Mouse (Mus musculus) kidney, embryonic 16.5 days (tissue): ENCODE measurements around the gene Ephb1. TPM values are rescaled to one million over a fixed set of nuclear protein-coding genes. Genes with fewer than 3 reads are reported as not detected.
A peak's percentile ranks its signal among the peaks of the same experiment; 100 is the strongest.

Source experiments
- ATAC-seq: fragments of 200-750 bp; cut with Nextera tagmentation; 2 replicates; pipeline ENCODE4 v1.8.0; 2017; ENCODE audit warnings: moderate TSS enrichment; ENCODE audit not compliant: low FRiP score, low TSS enrichment
- H3K27ac ChIP-seq: fragments of 300-500 bp; sonication (generic); 2 replicates; pipeline ENCODE4 v1.5.1; 2014; ENCODE audit warnings: low read length
- H3K27me3 ChIP-seq: fragments of 300-500 bp; sonication (generic); 2 replicates; pipeline ENCODE4 v1.6.1; 2014; ENCODE audit warnings: low read length, control low read depth, mixed read lengths; ENCODE audit not compliant: insufficient read depth
- H3K36me3 ChIP-seq: fragments of 300-500 bp; sonication (generic); 2 replicates; pipeline ENCODE4 v1.6.1; 2014; ENCODE audit warnings: low read length, control low read depth, mixed read lengths; ENCODE audit not compliant: insufficient read depth
- H3K4me1 ChIP-seq: fragments of 300-500 bp; sonication (generic); 2 replicates; pipeline ENCODE4 v1.6.1; 2014; ENCODE audit warnings: low read length, control low read depth, mixed read lengths; ENCODE audit not compliant: insufficient read depth
- H3K4me2 ChIP-seq: fragments of 300-500 bp; sonication (generic); replicated peaks from 2 replicates; pipeline ENCODE4 v1.6.1; 2014; ENCODE audit warnings: low read depth, low read length
- H3K4me3 ChIP-seq: fragments of 300-500 bp; sonication (generic); 2 replicates; pipeline ENCODE4 v1.5.1; 2014; ENCODE audit warnings: mild to moderate bottlenecking, low read length
- H3K9ac ChIP-seq: fragments of 300-500 bp; sonication (generic); replicated peaks from 2 replicates; pipeline ENCODE4 v1.6.1; 2014; ENCODE audit warnings: low read length
- H3K9me3 ChIP-seq: fragments of 300-500 bp; sonication (generic); 2 replicates; pipeline ENCODE4 v1.6.1; 2016; ENCODE audit warnings: low read length, control low read depth
- WGBS: fragments of 180-500 bp; shearing (Covaris S2); extraction: QIAGEN DNeasy Blood & Tissue Kit; methylation state at CpG from one replicate; pipeline ENCODE4 v1.1.7; 2014; 5-methylcytosine and 5-hydroxymethylcytosine counted together
- polyA plus RNA-seq: library from polyadenylated mRNA; unstranded; fragments of >200 nt; fragmentation: Nextera tagmentation; extraction: Ambion mirVana; gene quantifications from 2 replicates; pipeline ENCODE4 v1.2.1, GENCODE M21; 2015

Gene Ephb1
- polyA plus RNA-seq, 1 experiment from 2014 or later, result 4.1 TPM

- Histone ChIP-seq H3K9ac (no peak overlapping the region), H3K4me2 (no peak overlapping the region), H3K27ac (no peak overlapping the region), H3K4me1 (no peaks in the 10 kb centered on the region), H3K27me3 (no peaks in the 10 kb centered on the region), H3K9me3 (no peaks in the 10 kb centered on the region), H3K4me3 (no peak overlapping the region), H3K36me3 (no peaks in the 10 kb centered on the region)
- WGBS, result 58% methylated on average over 3 of the region's 3 CpGs
- ATAC-seq, result no peak
Measured at GRCm38 (mm10) chr9:102107978-102108377, 246.5 kb downstream of the Ephb1 start.

- H3K4me1 ChIP-seq, result no peaks in the 10 kb centered on the region
- H3K27me3 ChIP-seq, result no peaks in the 10 kb centered on the region
- no peaks in the 10 kb centered on the region for H3K9me3 ChIP-seq
- H3K27ac ChIP-seq, result no peak overlapping the region
- no peak for ATAC-seq
- H3K4me3 ChIP-seq, result no peak overlapping the region
- 46% methylated on average over 2 of the region's 2 CpGs for WGBS
- H3K4me2 ChIP-seq, result no peak overlapping the region
- H3K36me3 ChIP-seq, result no peaks in the 10 kb centered on the region
- no peak overlapping the region for H3K9ac ChIP-seq
Measured at GRCm38 (mm10) chr9:102107213-102107612, 247.3 kb downstream of the Ephb1 start.

GRCm38 (mm10) chr9:102096825-102097224, 257.7 kb downstream of the Ephb1 start:
- 48% methylated on average over 7 of the region's 7 CpGs for WGBS
- Histone ChIP-seq H3K27ac (no peak overlapping the region), H3K4me1 (no peaks in the 10 kb centered on the region), H3K4me2 (no peak overlapping the region), H3K9me3 (no peaks in the 10 kb centered on the region), H3K9ac (no peak overlapping the region), H3K36me3 (no peaks in the 10 kb centered on the region), H3K4me3 (no peak overlapping the region), H3K27me3 (no peaks in the 10 kb centered on the region)
- no peak for ATAC-seq

DNA sequence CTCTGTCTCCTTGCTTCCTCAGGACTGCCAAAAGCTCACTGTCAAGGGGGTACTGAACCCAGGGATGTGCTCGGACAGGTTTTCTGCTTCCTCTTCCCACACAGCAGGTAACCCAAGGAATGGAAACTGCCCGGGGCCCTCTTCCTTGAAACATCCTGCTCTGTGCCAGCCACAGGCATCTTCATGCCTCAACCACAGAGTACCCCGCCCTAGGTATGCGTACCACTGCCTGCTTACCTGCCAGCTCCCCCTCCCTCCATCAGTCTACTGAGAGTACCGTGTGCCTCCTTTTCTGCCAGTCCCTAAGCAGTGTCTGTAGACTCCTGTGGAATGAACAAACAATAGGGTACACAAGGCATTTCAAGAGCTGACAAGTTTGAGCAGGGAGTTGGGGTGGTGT, 265.9 kb downstream of the Ephb1 start:
- no peak for ATAC-seq

DNA sequence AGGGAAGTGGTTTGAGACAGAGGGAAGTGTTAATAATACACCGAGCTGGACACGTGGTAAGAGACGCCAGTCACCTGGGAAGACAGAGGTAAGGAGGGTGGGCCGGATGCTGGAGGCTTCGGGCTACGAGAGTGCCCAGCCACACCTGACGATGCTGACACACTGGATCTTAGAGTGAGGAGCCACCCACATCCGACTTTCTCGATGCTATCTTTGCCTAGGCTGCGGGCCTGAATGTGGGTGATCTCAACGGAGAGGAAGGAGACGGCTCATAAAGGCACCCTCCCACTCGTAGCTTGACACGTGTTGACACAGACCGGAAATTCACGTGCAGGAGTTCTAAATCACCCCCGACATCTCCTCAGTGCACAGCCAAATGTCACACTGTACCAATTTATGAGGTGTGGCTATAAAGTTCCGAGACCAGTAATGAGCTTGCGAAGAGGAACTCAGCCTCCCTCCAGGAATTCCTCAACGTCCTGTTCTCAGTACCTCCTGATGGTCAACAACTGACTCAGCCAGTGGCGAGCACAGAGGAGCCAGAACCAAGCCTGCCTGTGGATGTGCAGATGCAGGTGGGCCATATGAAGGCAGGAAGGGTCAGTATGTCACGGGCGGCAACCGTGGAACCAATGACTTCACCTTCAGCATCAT, 268.3 kb downstream of the Ephb1 start:
- Histone ChIP-seq H3K4me1 (peaks cover 11% of the 10 kb centered on the region), H3K9ac (no peak overlapping the region), H3K9me3 (no peaks in the 10 kb centered on the region), H3K27ac (no peak overlapping the region), H3K4me3 (no peak overlapping the region), H3K4me2 (peak overlapping the region; percentile 30), H3K27me3 (no peaks in the 10 kb centered on the region), H3K36me3 (no peaks in the 10 kb centered on the region)
- 14% methylated on average over 24 of the region's 24 CpGs for WGBS
- ATAC-seq, result peak; percentile 78

More for the DNA sequence above, 265.9 kb downstream of the Ephb1 start:
- Histone ChIP-seq H3K36me3 (no peaks in the 10 kb centered on the region), H3K9me3 (no peaks in the 10 kb centered on the region), H3K4me3 (no peak overlapping the region), H3K27me3 (no peaks in the 10 kb centered on the region), H3K9ac (no peak overlapping the region), H3K27ac (no peak overlapping the region), H3K4me1 (peaks cover 11% of the 10 kb centered on the region), H3K4me2 (no peak overlapping the region)
- WGBS, result 81% methylated on average over 5 of the region's 5 CpGs

GRCm38 (mm10) chr9:102085477-102085876, 269.0 kb downstream of the Ephb1 start:
- Histone ChIP-seq H3K36me3 (no peaks in the 10 kb centered on the region), H3K27ac (no peak overlapping the region), H3K4me1 (peaks cover 11% of the 10 kb centered on the region), H3K9ac (no peak overlapping the region), H3K4me3 (no peak overlapping the region), H3K4me2 (no peak overlapping the region), H3K9me3 (no peaks in the 10 kb centered on the region), H3K27me3 (no peaks in the 10 kb centered on the region)
- 0 out of 2 replicates have a peak, but pooled peaks have one; percentile 24 for ATAC-seq
- WGBS, result 57% methylated on average over 9 of the region's 9 CpGs

- no peaks in the 10 kb centered on the region for H3K9me3 ChIP-seq
- WGBS, result 81% methylated on average over 5 of the region's 5 CpGs
- H3K27me3 ChIP-seq, result no peaks in the 10 kb centered on the region
- H3K27ac ChIP-seq, result no peak overlapping the region
- H3K36me3 ChIP-seq, result no peaks in the 10 kb centered on the region
- H3K4me1 ChIP-seq, result peaks cover 3% of the 10 kb centered on the region
- no peak overlapping the region for H3K9ac ChIP-seq
- H3K4me2 ChIP-seq, result no peak overlapping the region
- no peak overlapping the region for H3K4me3 ChIP-seq
- ATAC-seq, result no peak
Measured at GRCm38 (mm10) chr9:102080934-102081333, 273.6 kb downstream of the Ephb1 start.

- no peak overlapping the region for H3K4me3 ChIP-seq
- no peak overlapping the region for H3K4me2 ChIP-seq
- no peak for ATAC-seq
- no peaks in the 10 kb centered on the region for H3K9me3 ChIP-seq
- H3K27me3 ChIP-seq, result no peaks in the 10 kb centered on the region
- H3K36me3 ChIP-seq, result no peaks in the 10 kb centered on the region
- H3K9ac ChIP-seq, result no peak overlapping the region
- no peaks in the 10 kb centered on the region; the same call in 1 of the 2 replicates for H3K4me1 ChIP-seq
- WGBS, result 92% methylated on average over 2 of the region's 2 CpGs
- no peak overlapping the region for H3K27ac ChIP-seq
Measured at GRCm38 (mm10) chr9:102079151-102079550, 275.3 kb downstream of the Ephb1 start.

DNA sequence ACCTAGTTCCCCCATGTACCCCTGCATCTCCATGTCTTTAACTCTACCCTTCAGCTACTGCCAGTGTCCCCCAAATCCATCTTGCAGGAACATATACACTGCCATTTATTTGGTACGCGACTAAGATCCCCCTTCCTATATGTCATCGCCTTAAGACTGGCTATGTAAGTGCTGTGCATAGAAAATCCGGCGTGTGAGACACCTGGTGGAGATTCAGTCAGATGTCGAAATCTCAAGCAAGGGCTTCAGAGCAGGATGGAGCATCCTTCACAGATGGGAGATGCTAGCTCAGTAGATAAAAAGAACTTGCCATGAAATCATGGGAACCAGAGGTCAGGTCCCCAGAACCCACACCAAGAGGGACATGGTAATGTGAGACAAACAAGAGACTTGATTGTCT, 276.3 kb downstream of the Ephb1 start:
- no peak overlapping the region for H3K4me2 ChIP-seq
- 90% methylated on average over 6 of the region's 6 CpGs for WGBS
- no peaks in the 10 kb centered on the region; the same call in 1 of the 2 replicates for H3K4me1 ChIP-seq
- H3K27me3 ChIP-seq, result no peaks in the 10 kb centered on the region
- no peak overlapping the region for H3K27ac ChIP-seq
- no peak overlapping the region for H3K9ac ChIP-seq
- H3K9me3 ChIP-seq, result no peaks in the 10 kb centered on the region
- no peaks in the 10 kb centered on the region for H3K36me3 ChIP-seq
- ATAC-seq, result no peak
- H3K4me3 ChIP-seq, result no peak overlapping the region

DNA sequence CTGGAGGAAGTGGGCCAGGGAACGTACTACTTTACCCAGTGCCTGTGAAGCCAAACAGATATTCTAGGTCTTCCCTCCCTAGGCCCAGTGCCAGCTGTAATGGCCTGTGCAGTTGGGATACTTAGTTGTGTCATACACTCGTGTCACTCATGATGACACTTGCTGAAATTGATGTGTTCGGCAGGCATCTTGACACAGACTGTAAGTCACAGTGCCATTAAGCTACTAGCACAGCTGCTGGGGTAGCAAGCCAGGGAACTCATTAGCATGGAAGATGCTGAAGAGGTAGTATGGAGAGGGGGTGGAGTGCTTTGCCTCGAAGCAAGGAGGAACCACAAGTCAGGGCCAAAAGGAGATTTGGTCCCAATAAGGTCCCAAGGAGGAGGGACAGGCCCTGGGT, 279.0 kb downstream of the Ephb1 start:
- H3K4me1 ChIP-seq, result no peaks in the 10 kb centered on the region; the same call in 1 of the 2 replicates
- H3K9ac ChIP-seq, result no peak overlapping the region
- WGBS, result 60% methylated on average over 4 of the region's 4 CpGs
- H3K9me3 ChIP-seq, result no peaks in the 10 kb centered on the region
- no peak overlapping the region for H3K4me3 ChIP-seq
- no peak for ATAC-seq
- H3K27me3 ChIP-seq, result no peaks in the 10 kb centered on the region; the same call in 1 of the 2 replicates
- H3K36me3 ChIP-seq, result no peaks in the 10 kb centered on the region
- no peak overlapping the region for H3K4me2 ChIP-seq
- H3K27ac ChIP-seq, result no peak overlapping the region
